Mouse (Mus musculus) spleen, postnatal 10 days (tissue): ENCODE measurements around the gene Fancd2.

Experiments used
- DNase-seq, 2 experiments: peaks; one replicate each; pipeline ENCODE4 v3.0.0; 2021 to 2022; ENCODE audit warnings: low spot score in 2 of 2

The Fancd2 gene

GRCm38 (mm10) chr6:113530932-113531839 is at the start of gene Fancd2, which contains the start of gene Emc3:
Gene Fancd2, plus strand, starts transcription at chr6:113531682.
Gene Emc3, minus strand, starts transcription at chr6:113531652.
- peak; percentile 95 to 98 for DNase-seq

GRCm38 (mm10) chr6:113482477-113483099 is 48.9 kb upstream of the Fancd2 start:
- DNase-seq = peak; percentile 17 to 57

GRCm38 (mm10) chr6:113483100-113483615 is 48.3 kb upstream of the Fancd2 start, which contains the start of gene Creld1:
Gene Creld1, plus strand, starts transcription at chr6:113483297.
- peak; percentile 81 to 95 for DNase-seq

- DNase-seq = peak; percentile 20 to 33
Observed at GRCm38 (mm10) chr6:113483729-113484128, 47.8 kb upstream of the Fancd2 start.

- no peak for DNase-seq
Observed at GRCm38 (mm10) chr6:113487125-113487576, 44.3 kb upstream of the Fancd2 start.

GRCm38 (mm10) chr6:113489410-113489809 is 42.1 kb upstream of the Fancd2 start:
- no peak for DNase-seq

- no peak for DNase-seq
Observed at GRCm38 (mm10) chr6:113492101-113492864, 39.2 kb upstream of the Fancd2 start.

GRCm38 (mm10) chr6:113494258-113494788 is 37.2 kb upstream of the Fancd2 start:
- peak; percentile 69 to 86 for DNase-seq

- no peak for DNase-seq
Observed at GRCm38 (mm10) chr6:113495071-113495675, 36.3 kb upstream of the Fancd2 start.

GRCm38 (mm10) chr6:113499346-113499745 is 32.1 kb upstream of the Fancd2 start:
- no peak for DNase-seq

GRCm38 (mm10) chr6:113501388-113502084 is 29.9 kb upstream of the Fancd2 start, which contains the start of gene Prrt3:
Gene Prrt3, minus strand, starts transcription at chr6:113501931.
- no peak for DNase-seq

- no peak for DNase-seq
Observed at GRCm38 (mm10) chr6:113502801-113503200, 28.7 kb upstream of the Fancd2 start.

GRCm38 (mm10) chr6:113505689-113506088 is 25.8 kb upstream of the Fancd2 start:
- DNase-seq = no peak

GRCm38 (mm10) chr6:113507130-113507529 is 24.4 kb upstream of the Fancd2 start:
- no peak for DNase-seq

GRCm38 (mm10) chr6:113508272-113508946 is 23.1 kb upstream of the Fancd2 start:
- DNase-seq = no peak

- DNase-seq = no peak
Observed at GRCm38 (mm10) chr6:113508947-113509280, 22.6 kb upstream of the Fancd2 start.

GRCm38 (mm10) chr6:113513944-113514343 is 17.5 kb upstream of the Fancd2 start:
- no peak for DNase-seq

- DNase-seq = no peak
Observed at GRCm38 (mm10) chr6:113514600-113514999, 16.9 kb upstream of the Fancd2 start.

- DNase-seq = no peak
Observed at GRCm38 (mm10) chr6:113517434-113518080, 13.9 kb upstream of the Fancd2 start.
